Mouse (Mus musculus): ENCODE results near the gene Zfp580.

GRCm38 (mm10) chr7:5061774-5062359 lies 10.5 kb downstream of the Zfp580 start, which contains the start of gene U2af2:
- TF ChIP-seq POLR2A (IDR thresholded peaks at IDR 0.05; ENCODE audit: insufficient read depth, low read length) (no peak), CTCF (IDR thresholded peaks at IDR 0.05; ENCODE audit: low read depth, low read length) (no peak)
